ENCODE assay signal across 11 mouse cellular contexts in the genomic region with DNA sequence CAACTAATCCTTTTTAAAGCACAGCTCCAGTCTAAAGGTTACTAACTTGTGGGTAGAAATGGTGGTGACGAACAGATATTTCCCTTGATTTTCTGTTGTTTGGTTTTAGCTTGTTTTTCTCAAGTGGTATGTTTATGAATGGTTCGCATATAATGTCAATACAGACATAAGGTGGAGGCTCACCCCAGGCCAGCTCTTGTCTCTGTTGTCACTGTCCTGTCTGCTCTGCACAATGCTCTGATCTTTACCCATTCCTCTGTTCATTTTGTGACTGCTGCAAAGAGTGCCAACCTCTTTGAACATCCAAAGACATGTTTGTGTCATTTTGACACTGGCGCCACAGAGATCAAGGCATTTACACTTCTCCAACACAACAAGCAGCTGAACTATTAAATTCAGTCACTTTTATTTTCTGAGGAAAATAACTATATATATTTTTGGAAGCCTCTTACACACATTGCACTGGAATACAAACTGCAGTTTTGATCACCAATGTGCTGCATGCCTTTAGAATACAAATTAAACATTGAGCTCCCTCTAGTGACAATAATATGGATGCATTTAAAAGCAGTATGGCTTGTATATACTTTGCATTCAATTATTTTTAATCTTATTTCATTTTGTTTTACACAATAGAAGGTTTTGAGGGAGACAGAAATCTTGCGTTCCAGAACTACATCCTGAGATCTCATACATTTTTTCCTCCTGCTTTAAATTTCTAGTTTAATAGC.
DNase-seq lines count a peak whose midpoint lies in the region; ATAC-seq and TF ChIP-seq lines count a peak whose summit lies in the region.
"Had no signal": no experiment of that assay in that cellular context is flagged by ENCODE, and none has a peak within 500 bp of the region (broad histone marks: within the 10 kb centered on the region; RNA-seq: fewer than 3 reads in every experiment).

No protein-coding gene starts in this region.

- no peaks in the 10 kb centered on the region for H3K4me1 ChIP-seq in intestine, postnatal 0 days (replicated peaks; ENCODE audit: control insufficient read depth, insufficient read depth, low read length)
- H3K4me1 ChIP-seq in intestine, embryonic 15.5 days (replicated peaks) = no peaks in the 10 kb centered on the region
- no peaks in the 10 kb centered on the region for H3K4me1 ChIP-seq in forebrain, postnatal 0 days (ENCODE audit: insufficient read depth)
- H3K4me1 ChIP-seq: liver, embryonic 13.5 days had no signal

- no peaks in the 10 kb centered on the region for H3K36me3 ChIP-seq in intestine, postnatal 0 days (ENCODE audit: control insufficient read depth, insufficient read depth)
- no peaks in the 10 kb centered on the region for H3K36me3 ChIP-seq in intestine, embryonic 15.5 days
- H3K36me3 ChIP-seq in forebrain, postnatal 0 days (ENCODE audit: insufficient read depth) = no peaks in the 10 kb centered on the region
- H3K36me3 ChIP-seq: liver, embryonic 13.5 days had no signal

- H3K4me2 ChIP-seq in intestine, postnatal 0 days (replicated peaks; ENCODE audit: low read depth) = no peak overlapping the region
- H3K4me2 ChIP-seq in intestine, embryonic 15.5 days (replicated peaks) = no peak overlapping the region
- no peak overlapping the region for H3K4me2 ChIP-seq in forebrain, postnatal 0 days (ENCODE audit: low read depth)
- H3K4me2 ChIP-seq: liver, embryonic 13.5 days had no signal

- no peak for ATAC-seq in intestine, postnatal 0 days
- no peak for ATAC-seq in intestine, embryonic 15.5 days
- peak; percentile 88 for ATAC-seq in forebrain, postnatal 0 days

- 79% methylated on average over 4 of the region's 4 CpGs for WGBS in intestine, postnatal 0 days
- 72% methylated on average over 4 of the region's 4 CpGs for WGBS in intestine, embryonic 15.5 days
- WGBS in forebrain, postnatal 0 days = 88% methylated on average over 4 of the region's 4 CpGs

- H3K27ac ChIP-seq in intestine, postnatal 0 days (ENCODE audit: low read depth, low read length) = no peak overlapping the region
- H3K27ac ChIP-seq in intestine, embryonic 15.5 days = no peak overlapping the region
- H3K27ac ChIP-seq in forebrain, postnatal 0 days (ENCODE audit: low read depth, low read length) = no peak overlapping the region
- H3K27ac ChIP-seq: liver, embryonic 13.5 days had no signal

- no peak overlapping the region for H3K4me3 ChIP-seq in intestine, postnatal 0 days (ENCODE audit: low read depth, low read length)
- H3K4me3 ChIP-seq in intestine, embryonic 15.5 days (replicated peaks) = no peak overlapping the region
- no peak overlapping the region for H3K4me3 ChIP-seq in forebrain, postnatal 0 days (ENCODE audit: low read depth, low read length)
- H3K4me3 ChIP-seq: liver, embryonic 13.5 days had no signal

- peak; percentile 67 for TF ChIP-seq CTCF in intestine, postnatal 0 days (IDR thresholded peaks at IDR 0.05; ENCODE audit: low read depth)
- TF ChIP-seq CTCF in forebrain, postnatal 0 days (IDR thresholded peaks at IDR 0.05; ENCODE audit: low read depth) = peak; percentile 64

- H3K27me3 ChIP-seq in intestine, postnatal 0 days (replicated peaks; ENCODE audit: control insufficient read depth, insufficient read depth, low read length) = no peaks in the 10 kb centered on the region
- no peaks in the 10 kb centered on the region for H3K27me3 ChIP-seq in intestine, embryonic 15.5 days (replicated peaks)
- no peaks in the 10 kb centered on the region for H3K27me3 ChIP-seq in forebrain, postnatal 0 days (ENCODE audit: insufficient read depth, low read length)
- H3K27me3 ChIP-seq: liver, embryonic 13.5 days had no signal

- H3K9ac ChIP-seq in intestine, postnatal 0 days (ENCODE audit: low read depth, low read length) = no peak overlapping the region
- H3K9ac ChIP-seq in intestine, embryonic 15.5 days = no peak overlapping the region
- H3K9ac ChIP-seq in forebrain, postnatal 0 days = no peak overlapping the region
- H3K9ac ChIP-seq: liver, embryonic 13.5 days had no signal

- peak; percentile 10 for DNase-seq in thymus, postnatal 0 days (ENCODE audit: low spot score)
- no peak for DNase-seq in thymus, postnatal 36 days
- DNase-seq in forebrain, postnatal 0 days = peak; percentile 36
- DNase-seq in right cerebral cortex, postnatal 36 days (ENCODE audit: low spot score in 2 of 2) = no peak
- DNase-seq in testis, postnatal 10 days (ENCODE audit: low spot score) = no peak
- DNase-seq: gastrocnemius, postnatal 25 days; kidney, postnatal 14 days; liver, embryonic 13.5 days; thymus, postnatal 14 days had no signal

- no peaks in the 10 kb centered on the region for H3K9me3 ChIP-seq in intestine, postnatal 0 days (ENCODE audit: control insufficient read depth)
- no peaks in the 10 kb centered on the region for H3K9me3 ChIP-seq in intestine, embryonic 15.5 days
- no peaks in the 10 kb centered on the region for H3K9me3 ChIP-seq in forebrain, postnatal 0 days (ENCODE audit: low read length)
- H3K9me3 ChIP-seq: liver, embryonic 13.5 days had no signal

Comparison
In these comparisons a context has a peak if more than half of its experiments do, and no peak if none do; other contexts are left out.
1. DNase-seq: peak in thymus, postnatal 0 days (single experiment) and forebrain, postnatal 0 days (single experiment); none in thymus, postnatal 36 days (0 of 2), right cerebral cortex, postnatal 36 days (0 of 2) and testis, postnatal 10 days (single experiment).